Mouse (Mus musculus): ENCODE measurements around the gene Zfp827. TPM values are rescaled to one million over a fixed set of nuclear protein-coding genes. Genes with fewer than 3 reads are reported as not detected.

Zfp827 gene
- polyA plus RNA-seq (2015; fragmentation: Nextera tagmentation; extraction: Ambion mirVana), result 6.8 and 8.9 TPM in 2 replicates

DNA sequence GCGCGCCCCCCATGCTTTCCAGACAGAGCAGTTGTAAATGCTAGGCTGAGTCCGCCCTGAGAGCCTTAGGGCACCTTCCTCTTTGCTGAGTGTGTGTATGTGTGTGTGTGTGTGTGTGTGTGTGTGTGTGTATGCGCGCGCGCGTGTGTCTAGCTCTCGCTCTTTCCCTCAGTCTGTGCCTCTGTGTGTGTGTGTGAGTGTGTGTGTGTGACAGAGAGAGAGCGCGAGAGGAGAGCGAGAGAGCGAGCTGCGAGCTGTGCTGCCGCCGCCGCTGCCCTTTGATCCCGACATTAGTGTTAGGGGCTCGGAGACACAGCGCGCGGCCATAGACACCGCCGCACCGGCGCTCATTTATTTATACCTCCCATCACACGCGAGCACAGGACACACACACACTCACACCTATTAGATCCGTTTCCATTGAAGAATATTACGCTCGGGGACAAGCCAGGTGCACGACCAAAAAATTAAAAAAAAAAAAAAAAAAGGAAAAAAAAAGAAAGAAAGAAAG lies at the start of gene Zfp827:
Gene Zfp827, plus strand, starts transcription at position 461 of the 511 bp plus-strand sequence.

Other genes starting within 250 kb of the Zfp827 start
- 141 and 142 TPM in 2 replicates for gene Lsm6, start 207.3 kb upstream of the Zfp827 start, polyA plus RNA-seq (2015; fragmentation: Nextera tagmentation; extraction: Ambion mirVana)
- gene 1700011L22Rik, start 220.1 kb downstream of the Zfp827 start, polyA plus RNA-seq (2015; fragmentation: Nextera tagmentation; extraction: Ambion mirVana), result not detected in 2 replicates